Mouse (Mus musculus) hindlimb bud, embryonic 11.5 days (tissue): ENCODE measurements around the gene 4930438A08Rik.
"Not testable (repeated sequence)": the region's sequence is repeated elsewhere in the genome, so short reads cannot be mapped to it uniquely, and the experiment has no call there.

Experiments
- DNase-seq: peaks from one replicate; pipeline ENCODE4 v3.0.0-alpha.2; 2012; ENCODE audit warnings: low read depth, low spot score; ENCODE audit errors: extremely low spot score

Gene 4930438A08Rik

DNA sequence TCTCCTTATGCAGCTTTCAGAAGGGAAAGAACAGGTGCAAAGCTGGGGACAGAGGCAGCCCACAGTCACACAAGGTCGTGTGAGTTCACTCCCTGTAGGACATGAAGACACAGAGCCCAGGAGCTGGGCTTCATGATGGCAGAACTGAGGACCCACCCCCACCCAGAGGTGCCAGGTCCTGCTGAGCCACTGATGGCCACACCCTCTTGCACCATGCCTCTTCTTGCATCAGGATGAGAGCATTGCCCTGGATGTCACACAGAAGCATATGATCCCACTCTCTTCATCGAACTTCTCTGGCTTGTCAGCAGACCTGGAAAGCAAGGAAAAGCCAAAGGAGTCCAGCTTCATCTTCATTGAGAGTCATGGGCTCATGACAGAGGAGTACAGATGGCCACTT is at the start of gene 4930438A08Rik:
Gene 4930438A08Rik (plus strand): TSS at position 228 of the 400 bp plus-strand sequence.
- DNase-seq, result no peak

GRCm38 (mm10) chr11:58224872-58225271 is 49.7 kb upstream of the 4930438A08Rik start:
- DNase-seq, result not testable (repeated sequence)

- peak; percentile 72 for DNase-seq
Observed at GRCm38 (mm10) chr11:58225655-58226054, 48.9 kb upstream of the 4930438A08Rik start.

DNA sequence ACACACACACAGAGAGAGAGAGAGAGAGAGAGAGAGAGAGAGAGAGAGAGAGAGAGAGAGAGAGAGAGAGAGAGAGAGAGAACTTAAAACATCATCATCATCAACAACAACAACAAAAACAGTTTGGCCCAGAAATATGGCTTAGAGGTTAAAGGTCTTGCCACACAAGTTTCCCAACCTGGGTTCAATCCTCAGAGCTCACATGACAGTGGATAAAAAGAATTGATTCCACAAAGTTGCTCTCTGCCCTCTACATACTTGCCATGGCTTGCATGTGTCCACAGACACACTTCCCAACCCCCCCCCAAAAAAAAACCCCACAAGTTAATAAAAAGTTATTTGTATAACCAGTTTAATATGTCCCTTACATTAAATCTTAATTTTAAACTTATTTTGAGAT is 48.2 kb upstream of the 4930438A08Rik start:
- no peak for DNase-seq

GRCm38 (mm10) chr11:58228021-58228420 is 46.6 kb upstream of the 4930438A08Rik start:
- not testable (repeated sequence) for DNase-seq

DNA sequence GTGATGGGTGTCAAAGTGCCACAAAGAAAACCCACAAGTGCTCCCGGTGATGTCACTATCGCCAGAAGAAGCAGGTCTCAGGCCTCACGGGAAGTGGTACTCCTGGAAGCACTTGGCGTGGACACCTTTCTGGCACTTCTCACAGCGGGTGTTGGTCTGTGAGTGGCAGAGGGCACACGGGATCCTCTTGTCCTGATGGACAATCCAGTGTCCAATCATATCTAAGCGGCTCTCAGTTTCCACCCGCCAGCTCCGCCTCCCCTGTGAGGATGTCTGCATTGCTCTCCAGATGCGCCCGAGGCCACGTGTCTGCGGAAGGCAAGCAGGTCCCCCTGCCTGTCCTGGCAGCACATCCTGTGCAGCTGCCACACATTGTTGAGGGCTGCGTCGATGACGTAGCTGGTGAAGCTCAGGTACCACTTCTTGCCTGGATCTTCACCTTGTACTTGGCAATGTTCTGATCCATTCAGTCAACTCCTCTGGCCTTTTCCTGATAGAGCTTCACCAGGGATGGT is 44.1 kb upstream of the 4930438A08Rik start:
- DNase-seq, result no peak

DNA sequence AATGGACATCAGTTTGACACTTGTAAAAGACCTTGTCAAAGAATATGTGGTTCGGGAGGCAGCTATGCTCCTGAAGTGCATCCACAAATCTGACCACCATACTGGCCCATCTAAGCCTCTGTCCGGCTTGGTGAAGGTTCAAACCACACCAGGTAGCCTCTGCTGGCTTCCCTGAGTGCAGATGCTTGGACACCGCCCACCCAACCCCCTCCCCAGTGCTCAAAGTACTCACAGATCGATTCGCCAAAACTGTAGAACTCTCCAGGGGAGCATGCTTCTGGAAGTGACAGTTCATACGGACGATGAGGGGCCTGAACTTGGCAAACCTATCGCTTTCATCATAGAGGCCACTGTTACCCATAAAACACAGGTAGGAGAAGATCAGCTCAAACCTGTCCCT is 43.4 kb upstream of the 4930438A08Rik start:
- no peak for DNase-seq

- DNase-seq, result not testable (repeated sequence)
Observed at GRCm38 (mm10) chr11:58234551-58234950, 40.0 kb upstream of the 4930438A08Rik start.

DNA sequence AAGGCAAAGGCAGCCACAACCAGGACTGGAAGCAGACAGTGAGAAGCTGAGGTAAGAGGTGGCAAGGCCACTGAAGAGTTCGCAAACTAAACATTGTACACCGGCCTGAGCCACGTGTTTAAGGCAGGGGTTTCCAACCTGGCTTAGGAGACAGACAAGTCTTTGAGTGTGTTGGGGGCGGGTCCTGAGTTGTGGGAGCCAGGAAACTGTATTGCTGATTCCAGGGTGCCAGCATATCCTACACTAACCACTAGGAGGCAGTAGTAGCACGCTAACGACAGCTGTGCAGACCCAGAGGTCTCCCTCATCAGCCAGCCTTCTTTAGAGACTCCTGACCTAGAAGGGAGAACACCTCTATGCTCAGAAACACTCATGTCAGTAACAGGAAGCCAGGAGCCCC is 39.4 kb upstream of the 4930438A08Rik start:
- no peak for DNase-seq

- no peak for DNase-seq
Observed at GRCm38 (mm10) chr11:58238840-58239791, 35.5 kb upstream of the 4930438A08Rik start.

DNA sequence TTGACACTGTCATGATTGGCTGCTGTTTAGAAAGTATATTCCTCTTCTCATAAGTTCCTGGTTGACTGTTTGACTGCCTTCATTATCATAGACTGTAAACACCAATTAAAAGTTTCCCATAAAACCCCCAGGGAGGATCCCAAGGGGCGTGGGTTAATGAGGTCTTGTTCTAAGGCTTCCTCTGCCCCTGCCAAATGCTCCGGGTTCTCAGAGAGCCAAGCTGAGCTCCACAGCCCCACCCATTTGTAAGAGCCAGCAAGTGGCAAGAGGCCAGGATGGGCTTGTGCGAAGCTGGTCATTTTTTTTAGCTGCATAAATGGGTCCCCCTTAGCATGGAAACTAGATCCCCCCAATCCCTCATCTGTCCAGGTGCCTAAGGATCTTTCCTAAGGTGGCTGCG is 27.3 kb upstream of the 4930438A08Rik start:
- no peak for DNase-seq

DNA sequence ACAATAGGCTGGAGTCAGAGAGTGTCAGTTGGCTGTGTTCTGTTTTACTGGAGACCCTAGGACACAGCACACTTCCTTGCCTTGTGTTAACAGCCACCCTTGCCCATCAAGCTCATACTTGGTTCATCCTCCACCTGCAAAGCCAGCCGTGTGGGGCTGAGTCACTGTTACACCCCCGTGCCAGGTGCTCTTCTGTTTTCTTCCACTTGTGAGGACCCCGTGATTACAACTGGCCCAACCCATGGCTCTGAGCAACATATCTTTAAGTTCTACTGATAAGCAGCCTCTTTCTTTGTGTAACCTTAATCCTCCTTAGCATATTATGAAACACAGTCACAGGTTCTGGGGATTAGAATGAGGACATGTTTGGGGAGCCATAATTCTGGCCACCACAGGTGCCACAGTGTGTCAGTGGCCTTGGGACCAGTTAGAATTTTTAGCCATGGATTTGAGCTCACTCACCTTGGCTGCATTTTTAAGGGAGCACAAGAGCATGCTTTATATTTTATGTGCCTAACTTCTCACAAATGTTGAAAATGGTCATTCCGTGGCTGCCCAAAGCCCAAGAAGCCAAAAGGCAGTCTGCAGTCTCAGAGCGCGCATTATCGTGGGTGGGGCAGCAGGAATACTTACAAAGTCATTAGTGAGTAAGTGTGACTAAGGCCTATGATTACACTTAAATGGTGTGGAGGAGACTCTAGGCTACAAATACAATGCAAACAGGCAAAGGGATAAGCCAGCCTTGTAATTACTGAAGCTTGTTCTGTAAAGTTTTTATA is 25.2 kb upstream of the 4930438A08Rik start:
- no peak for DNase-seq

- no peak for DNase-seq
Observed at GRCm38 (mm10) chr11:58250550-58250949, 24.0 kb upstream of the 4930438A08Rik start.

DNA sequence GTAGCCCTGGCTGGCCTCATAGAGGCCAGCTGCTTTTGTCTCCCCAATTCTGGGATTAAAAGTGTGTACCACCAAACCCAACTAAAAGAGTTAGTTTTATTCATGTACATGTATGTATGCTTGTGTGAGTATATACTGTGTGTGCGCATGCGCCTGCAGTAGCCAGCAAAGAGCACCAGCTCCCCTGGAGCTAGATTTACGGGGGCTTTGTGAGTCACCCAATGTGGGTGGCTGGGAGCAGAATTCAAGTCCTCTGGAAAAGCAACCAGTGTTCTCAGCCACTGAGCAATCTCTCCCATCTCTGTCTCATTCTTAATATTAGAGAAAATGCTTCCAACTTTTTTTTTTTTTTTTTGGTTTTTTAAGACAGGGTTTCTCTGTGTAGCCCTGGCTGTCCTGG is 20.2 kb upstream of the 4930438A08Rik start:
- no peak for DNase-seq

GRCm38 (mm10) chr11:58257816-58258215 is 16.8 kb upstream of the 4930438A08Rik start:
- no peak for DNase-seq

DNA sequence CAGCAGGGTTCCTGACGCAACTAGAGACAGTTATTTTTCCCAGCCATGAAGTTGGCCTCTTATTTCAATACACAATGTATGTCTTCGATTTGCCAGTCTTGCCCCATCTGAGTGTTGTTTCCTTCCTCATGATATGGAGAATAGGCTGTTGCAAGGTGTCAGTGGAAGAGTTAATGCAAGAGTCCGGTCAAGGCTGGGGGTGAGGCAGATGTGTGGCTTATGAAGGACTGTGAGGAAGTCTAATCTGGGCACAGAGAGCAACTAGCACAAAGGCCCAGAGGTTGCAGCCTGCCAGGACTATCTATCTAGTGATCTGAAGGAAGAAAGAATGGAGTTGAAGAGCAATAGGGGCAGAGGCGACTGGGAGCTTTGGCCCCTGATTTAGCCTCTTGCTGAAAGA is 14.4 kb upstream of the 4930438A08Rik start:
- no peak for DNase-seq

DNA sequence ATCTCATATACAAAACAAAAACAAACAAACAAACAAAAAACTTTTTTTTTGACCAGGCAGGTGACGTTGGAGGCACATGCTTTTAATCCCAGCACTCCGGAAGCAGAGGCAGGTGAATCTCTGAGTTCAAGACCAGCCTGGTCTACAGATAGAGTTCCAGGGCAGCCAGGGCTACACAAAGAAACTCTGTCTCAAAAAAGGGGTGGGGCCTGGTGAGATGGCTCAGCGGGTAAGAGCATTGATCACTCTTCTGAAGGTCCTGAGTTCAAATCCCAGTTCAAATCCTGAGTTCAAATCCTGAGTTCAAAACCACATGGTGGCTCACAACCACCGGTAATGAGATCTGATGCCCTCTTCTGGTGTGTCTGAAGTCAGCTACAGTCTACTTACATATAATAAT is 12.8 kb upstream of the 4930438A08Rik start:
- DNase-seq, result no peak

GRCm38 (mm10) chr11:58262336-58262735 is 12.3 kb upstream of the 4930438A08Rik start:
- DNase-seq, result no peak

- no peak for DNase-seq
Observed at GRCm38 (mm10) chr11:58263516-58263915, 11.1 kb upstream of the 4930438A08Rik start.

DNA sequence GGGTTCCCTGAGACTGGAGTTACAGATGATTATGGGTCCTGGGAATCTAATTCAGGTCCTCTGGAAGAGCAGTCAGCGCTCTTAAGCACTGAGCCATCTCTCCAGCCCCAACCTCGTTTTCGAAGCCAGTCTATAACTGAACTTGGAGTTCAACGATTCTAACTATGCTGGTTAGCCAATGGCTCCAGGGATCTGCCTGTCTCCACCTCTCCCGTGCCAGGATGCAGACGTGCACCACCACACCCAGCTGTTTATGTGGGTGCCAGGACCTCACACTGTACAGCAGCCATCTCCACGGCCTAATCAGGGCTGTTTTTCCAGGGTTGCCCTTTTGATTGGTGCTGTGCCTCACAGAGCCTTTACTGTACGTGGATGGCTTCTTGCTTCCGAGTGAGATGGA is 10.1 kb upstream of the 4930438A08Rik start:
- DNase-seq, result no peak

DNA sequence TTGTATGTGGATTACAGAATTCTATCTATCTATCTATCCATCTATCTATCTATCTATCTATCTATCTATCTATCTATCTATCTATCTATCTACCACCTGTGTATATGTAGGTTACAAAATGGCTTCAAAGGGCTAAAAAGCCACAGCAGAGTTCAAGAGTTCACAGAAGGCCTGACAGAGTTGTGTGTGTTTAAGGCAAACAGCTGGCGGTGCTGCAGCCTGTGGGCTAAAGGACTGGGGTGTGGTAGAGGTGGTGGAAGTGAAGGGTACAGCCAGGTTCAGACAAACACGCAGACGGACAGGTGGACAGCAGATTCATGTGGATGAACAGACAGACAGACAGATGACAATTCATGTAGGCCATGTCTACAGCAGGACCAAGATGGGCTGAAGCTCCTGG is 6.3 kb upstream of the 4930438A08Rik start:
- no peak for DNase-seq

DNA sequence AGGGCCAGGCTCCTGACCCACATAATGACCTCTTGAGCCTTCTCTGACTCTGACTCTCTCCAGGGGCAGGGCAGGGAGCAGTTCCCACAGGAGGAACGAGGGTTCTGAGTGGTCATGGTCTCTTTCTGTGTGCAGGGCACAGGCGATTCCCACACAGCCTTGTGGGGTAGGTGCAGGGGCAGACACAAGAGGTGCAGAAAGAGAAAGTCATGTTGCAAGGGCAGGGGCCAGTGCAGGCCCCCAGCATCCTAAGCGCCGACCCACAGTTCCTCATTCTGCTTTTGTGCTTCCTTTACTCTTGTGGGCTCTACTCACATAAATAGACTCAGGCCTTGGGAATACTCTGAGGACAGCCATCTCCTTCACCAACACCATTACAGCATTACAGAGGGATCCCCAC is 1.2 kb downstream of the 4930438A08Rik start:
- no peak for DNase-seq
